Mouse (Mus musculus) c-Kit-positive CD71-positive TER-119-negative erythroid progenitor cells, embryonic 14.5 days (primary cell): Measurements from ENCODE around the gene Nptn.
"Not testable (repeated sequence)": the region's sequence is repeated elsewhere in the genome, so short reads cannot be mapped to it uniquely, and the experiment has no call there.

Source experiments
- DNase-seq: peaks from one replicate; pipeline ENCODE4 v3.0.0-alpha.2; 2013; ENCODE audit warnings: low read depth

The Nptn gene

DNA sequence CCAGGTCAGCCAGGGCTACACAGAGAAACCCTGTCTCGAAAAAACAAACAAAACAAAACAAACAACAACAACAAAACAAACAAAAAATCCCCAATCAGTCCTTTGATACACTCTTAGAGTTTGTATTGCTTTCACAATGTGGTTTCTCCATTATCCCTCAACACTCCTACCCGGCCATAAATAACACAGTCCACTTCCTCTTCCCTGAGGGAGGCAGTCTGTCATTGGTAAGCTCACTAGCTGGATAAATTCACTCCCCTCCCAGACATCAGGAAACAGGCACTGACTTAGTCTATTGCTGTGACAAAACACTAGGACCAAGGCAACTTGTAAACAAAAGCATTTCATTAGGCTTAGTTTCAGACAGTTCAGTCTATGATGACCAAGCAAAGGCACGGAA, 21.8 kb upstream of the Nptn start:
- no peak for DNase-seq

DNA sequence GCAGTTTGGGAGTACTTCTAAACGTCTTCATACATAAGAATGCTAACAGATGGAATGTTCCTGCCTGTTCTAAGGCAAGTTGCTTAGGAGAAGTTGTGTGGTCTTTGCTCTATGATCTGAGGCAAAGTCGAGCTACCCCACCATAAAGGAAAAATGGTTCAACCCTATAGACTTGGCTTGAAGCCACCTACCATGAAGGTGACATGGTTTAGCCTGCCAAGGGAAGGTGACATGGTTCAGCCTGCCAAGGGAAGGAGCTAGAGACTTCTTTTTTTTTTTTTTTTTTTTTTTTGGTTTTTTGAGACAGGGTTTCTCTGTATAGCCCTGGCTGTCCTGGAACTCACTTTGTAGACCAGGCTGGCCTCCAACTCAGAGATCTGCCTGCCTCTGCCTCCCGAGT, 16.1 kb upstream of the Nptn start:
- not testable (repeated sequence) for DNase-seq

DNA sequence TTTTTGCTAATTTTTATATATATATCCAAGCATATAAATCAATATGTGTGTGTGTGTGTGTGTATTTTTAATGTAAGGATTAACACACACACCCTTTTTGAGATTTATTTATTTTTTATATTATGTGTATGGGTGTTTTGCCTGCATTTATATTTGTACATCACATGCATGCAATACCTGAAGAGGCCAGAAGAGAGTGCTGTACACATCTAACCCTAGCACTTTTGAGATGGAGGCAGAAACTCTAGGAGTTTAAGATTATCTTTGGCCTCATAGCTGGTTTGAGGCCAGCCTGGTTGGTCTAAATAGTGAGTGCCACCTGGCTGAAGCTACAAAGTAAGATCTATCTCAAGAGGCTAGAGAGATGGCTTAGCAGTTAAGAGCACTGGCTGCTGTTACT, 14.4 kb upstream of the Nptn start:
- DNase-seq = peak; percentile 57

DNA sequence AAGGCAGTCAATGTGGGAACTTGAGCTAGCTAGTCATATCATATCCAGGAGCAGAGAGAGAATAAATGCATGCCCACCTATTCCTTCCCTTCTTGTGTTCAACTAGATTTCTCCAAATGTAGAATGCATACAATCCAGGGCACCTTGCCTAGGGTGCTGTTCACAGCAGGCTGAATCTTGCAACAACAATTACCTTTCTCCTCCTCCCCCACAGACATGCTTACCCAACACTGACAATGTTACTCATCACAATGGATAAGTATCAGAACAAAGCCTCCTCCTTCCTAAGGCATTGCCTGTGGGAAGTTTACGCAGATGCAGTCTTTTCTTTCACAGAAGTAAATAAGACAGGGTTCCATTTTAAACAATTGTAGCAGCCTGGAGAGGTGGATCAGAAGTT, 11.0 kb upstream of the Nptn start:
- DNase-seq = no peak

DNA sequence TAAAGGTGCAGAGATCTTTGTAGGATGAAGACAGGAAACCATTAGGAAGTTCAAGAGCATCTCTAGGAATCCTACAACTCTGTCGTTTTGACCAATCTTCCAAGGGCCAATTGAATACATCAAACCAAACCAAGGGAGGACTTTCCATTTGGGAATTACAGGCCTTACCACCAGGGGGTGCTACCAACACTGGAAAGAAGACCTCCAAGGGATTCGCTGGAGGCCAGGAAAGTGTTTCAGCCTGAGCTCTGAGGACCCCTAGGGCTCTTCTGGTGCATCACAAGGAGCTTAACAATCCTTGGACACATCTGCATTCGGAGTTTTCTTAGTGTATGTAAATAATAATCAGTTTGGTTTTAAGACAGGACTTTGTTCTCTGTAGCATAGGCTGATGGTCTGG, 3.4 kb upstream of the Nptn start:
- DNase-seq = peak; percentile 71

DNA sequence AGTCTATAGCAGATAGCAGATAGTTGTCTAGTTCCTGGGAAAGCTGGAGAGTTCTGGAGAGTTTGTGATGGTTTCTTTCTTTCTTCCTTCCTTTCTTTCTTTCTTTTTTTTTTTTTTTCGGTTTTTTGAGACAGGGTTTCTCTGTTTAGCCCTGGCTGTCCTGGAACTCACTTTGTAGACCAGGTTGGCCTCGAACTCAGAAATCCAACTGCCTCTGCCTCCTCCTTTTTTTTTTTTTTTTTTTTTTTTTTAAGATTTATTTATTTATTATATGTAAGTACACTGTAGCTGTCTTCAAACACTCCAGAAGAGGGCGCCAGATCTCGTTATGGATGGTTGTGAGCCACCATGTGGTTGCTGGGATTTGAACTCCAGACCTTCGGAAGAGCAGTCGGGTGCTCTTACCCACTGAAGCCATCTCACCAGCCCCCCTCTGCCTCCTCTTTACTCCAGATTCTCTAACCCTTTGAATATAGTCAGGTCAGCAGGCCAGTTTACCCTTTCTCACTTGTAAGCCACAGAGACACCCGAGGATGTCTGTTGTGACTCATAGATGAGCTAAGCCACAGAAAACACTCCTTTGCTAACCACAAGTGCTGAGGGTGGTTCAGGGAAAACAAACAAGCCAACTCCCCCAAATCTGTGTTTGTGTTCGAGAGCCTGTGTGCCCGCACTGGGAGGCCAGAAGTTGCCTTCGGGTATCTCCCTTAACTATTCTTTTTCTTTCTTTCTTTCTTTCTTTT, 1.4 kb upstream of the Nptn start:
- not testable (repeated sequence) for DNase-seq

DNA sequence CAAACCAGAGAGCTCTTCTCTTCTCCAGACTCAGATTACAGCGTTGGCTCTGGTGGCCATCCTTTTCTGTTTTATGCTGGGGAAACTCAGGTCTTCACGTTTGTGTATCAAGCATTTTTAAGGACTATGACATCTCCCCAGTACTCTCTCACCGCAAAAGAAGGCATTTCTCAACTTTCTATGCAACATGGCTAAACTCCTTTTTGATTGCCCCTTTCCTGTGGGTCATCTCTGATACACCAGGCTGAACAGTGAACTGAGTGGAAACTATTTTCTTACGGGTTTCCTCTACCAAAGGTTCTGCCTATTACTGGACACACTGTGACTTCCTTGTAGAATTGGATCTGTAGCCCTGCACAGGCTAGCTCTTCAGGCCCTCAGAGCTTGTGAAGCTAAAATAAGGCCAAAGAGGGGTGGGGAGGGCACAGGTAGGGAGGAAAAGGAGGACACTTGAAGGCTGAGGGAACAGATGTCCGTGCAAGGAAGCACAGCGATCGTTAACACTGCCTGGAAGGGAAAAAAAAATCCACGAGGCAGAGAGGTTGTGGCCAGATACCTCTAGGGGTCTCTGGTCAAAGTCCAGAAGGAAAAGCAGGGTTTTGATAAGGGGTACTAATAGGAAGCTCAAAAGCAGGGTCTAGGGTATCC, 633 bp upstream of the Nptn start:
- DNase-seq = no peak

DNA sequence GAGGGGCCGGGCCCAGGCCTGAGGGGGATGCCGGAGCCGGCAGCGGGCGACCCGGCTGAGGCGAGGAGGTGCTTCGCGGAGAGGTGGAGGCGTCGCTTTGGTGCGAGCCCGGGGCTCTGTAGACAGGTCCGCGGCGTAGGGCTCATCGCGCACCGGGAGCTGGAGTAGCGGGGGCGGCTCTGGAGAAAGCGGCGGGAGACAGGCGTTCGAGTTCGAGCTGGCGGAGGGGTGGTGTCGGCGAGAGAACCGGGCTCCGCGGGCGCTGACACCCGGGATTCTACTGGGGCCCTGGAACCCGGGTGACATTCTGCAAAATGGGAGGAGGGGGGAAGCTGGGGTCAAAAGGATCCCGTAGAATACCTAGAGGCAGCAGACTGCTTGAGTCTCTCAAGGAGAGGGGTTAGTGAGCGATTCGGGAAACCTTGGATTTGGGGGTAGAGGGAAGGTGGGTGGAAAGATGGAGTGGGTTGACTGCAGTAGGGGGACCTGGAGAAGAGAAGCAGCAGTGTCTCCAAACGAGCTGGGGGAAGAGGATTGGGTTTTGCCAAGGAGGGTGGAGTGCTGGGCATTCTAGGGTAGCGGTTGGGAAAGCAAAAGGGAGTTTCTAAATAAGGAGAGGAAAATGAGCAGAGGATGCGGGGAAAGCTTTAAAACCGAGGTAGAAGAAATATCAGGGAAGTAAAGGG, 684 bp downstream of the Nptn start:
- no peak for DNase-seq

DNA sequence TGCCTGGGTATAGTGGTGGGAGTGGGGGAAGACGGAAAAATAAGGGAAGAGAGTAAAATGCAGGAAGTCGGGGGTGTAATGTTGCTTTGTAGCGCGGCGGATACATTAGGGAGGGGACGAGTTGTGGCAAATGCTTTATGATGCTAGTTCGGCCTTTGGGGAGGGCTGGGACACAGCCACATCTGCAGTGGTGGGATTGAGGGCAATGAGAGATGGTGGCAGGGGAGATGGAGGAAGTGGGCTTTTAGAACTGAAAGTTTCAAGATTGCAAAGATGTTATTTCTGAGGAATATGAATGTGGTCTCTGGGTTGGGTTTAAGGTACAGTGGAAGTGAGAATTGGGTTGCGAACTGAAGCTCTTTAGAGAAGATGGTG, 1.2 kb downstream of the Nptn start:
- no peak for DNase-seq

DNA sequence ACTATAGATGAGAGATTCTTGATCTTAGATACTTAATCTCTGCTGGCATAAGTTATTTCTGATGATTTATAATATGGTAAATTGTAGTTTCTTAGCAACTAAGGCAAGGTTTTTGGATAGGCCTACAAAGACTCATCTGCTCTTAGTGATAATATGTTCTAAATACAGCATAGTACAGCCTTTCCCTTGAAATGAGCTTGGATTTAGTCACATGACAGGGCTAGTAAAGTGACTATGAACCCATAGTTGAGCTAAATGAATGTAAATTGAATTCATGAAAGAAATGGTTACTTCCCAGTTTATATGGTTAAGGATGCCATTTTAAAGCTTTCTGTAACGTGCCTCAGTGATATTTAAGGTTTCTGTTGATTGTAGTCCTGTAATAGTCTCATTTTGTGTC, 2.3 kb downstream of the Nptn start:
- DNase-seq = no peak

DNA sequence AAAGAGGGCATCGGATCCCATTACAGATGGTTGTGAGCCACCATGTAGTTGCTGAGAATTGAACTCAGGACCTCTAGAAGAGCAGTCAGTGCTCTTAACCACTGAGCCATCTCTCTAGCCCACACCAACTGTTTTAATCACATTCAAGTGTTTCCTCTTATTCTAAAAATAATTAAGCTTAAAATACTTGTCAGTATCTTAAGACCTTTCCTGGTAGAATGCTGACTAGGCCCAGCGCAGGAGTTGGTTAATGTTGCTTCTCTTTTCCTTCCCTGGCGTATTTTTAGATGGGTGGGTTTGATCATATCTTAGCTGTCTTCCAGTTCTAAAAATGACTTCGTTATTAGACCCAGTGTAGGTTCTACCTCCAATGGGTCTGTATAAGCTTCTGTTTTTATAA, 6.6 kb downstream of the Nptn start:
- no peak for DNase-seq

DNA sequence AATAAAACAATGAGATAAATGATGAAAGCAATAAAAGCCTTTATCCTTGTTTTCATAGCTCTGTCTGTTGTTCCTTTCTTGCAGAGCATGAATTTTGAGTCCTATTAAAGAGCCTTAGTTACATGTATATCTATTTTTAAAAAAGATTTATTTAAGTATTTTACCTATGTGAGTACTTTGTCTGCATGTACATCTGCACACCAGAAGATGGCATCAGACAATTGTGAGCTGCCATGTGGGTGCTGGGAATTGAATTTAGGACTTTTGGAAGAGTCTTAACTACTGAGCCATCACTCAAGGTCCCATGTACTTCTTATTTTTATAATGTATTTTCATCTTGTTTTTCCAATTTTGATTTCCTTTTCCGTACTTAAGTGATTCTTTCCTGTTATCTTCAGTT, 13.3 kb downstream of the Nptn start:
- DNase-seq = no peak

DNA sequence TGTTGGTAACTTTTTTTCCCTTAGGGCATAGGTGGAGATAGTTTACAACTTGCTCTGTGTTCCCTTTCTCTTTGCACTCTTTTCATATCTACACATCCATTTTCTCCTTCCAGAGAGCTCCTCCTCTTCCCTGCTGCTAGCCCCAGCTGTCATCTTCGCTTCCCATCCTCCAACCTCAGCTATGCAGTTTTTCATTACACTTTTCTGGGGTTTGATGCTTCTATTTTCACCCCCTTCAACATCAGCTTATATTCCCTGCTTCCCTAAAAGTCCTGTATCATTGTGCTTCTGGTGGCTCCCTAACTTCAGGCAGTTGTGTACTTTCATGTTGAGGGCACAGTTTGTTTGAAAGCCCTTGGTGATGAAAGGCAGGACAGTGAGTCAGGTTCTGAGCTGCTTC, 31.8 kb downstream of the Nptn start:
- DNase-seq = no peak

DNA sequence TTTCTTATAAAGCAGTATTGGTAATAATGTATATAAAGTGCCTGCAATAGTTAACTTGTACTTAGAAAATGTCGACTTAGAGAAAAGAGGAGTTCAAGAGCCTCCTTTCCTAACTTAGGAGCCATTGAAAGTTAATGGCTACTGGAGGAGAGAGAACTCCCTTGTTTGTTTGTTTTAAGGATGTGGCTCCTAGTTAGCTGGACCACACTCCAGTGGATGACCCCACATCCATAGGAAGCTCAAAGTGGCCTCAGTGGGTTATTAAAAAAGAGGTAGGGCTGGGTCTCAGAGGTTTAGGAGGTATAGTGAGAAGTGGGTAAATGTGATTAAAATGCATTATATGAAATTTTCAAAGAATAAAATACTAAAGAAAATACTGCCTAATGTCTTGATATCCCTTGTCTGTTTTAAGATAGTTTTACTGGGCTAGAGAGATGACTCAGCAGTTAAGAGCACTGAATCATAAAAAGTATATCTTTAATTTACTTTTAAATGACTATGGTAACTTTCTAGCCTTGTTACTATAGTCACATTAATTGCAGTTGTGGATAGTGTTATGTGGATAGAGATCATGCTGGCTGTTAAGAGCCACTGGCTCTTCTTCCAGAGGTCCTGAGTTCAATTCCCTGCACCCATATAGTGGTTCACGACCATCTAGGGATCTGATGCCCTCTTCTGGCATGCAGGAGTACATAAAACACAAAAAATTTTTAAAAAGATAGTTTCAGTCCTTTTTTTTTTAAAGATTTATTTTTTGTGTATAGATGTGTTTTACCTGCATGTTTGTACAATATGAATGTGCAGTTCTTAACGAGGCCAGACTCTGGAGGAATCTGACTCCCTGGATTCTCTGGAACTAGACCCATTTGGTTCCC, 33.3 kb downstream of the Nptn start:
- no peak for DNase-seq

DNA sequence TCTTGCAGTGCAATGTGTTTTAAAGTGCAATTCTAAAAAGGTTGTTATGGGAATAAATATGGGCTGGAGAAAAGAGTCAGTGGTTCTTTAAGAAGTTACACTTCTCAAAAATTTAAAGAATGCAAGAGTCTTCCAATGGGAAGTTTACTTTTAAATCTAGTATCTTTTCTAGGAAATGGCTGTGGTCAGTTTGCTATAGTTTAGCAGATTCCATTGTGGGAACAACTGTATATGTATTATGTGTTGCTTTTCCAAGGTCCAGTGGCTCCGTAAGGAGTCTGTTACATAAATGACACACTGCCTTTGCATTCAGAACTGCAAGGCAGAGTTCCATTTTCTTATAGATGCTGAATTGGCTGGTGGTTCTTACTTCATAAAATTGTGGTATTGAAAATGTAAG, 41.0 kb downstream of the Nptn start:
- DNase-seq = no peak

DNA sequence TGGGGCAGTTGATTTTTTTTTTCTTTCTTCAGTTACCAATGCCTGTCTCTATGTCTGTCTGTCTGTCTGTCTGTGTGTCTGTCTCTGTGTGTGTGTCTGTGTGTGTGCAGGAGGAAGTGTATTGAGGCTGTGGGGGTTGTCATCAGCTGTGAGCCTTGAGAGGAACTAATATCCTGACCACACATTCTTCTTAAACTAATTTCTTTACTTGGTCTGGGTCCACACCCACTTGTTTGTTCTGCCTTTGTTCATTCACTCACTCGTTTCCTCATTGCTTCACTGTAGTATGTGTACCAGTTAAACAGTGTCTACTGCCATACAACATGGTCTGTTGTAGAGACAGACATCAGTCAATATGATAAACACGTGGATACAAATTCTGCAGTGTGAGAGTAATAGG, 45.2 kb downstream of the Nptn start:
- no peak for DNase-seq

DNA sequence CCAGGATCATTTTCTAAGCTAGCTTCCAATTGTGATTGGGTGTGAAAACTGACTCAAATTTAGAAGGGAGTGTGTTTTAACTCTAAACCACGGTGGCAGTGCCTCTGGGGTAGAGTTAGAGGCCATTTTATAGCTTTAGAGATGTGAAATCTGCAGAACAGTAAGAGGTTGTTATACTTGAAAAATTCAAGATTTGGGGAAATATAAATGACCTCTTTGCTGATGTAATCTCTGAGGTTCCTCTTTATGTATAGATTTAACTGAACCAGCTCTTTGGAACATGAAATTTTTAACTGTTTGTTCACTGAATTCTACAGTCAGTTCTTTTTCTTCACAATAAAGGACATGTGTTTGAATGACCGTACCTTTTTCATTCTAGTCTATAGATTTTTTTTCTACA, 48.4 kb downstream of the Nptn start:
- DNase-seq = no peak

DNA sequence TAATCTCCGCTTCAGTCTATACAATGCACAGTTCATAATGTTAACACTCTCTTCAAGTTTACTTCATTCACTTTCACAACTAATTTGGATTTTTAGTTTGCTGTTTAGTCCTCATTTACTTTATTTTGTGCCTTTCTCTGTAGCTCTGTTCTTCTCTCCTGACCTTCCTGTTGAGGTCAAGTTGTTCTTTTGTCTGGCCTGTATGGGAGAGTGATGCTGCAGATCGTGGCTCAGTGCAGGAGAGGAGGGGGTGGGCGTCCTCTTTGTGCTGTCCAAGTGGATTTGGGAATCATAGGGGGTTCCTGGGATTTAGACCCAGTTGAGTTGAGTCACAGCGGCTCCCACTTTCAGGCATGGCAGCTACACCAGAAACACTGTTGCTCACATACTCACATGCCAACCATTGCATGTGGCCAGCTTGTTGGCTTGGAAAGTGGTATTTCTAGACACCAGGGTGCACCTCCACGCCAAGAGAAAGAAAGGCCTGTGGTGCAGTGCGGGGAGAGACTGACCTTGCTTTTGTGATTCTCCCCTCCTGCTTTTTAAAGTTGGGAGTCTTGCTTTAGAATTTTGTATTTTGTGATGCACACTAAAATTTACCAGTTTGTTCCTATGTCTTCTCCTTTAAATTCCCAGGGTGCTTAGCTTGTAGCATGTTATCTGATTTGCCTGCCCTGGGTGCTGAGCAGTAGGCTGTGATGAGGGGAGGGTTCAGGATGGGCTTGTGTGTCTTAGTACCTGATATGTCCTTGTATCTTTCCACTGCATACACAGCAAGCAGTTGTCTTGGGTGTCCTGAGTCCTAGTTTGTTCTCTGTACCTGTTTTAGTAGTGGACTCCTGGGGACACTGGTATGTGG, 66.6 kb downstream of the Nptn start:
- no peak for DNase-seq

DNA sequence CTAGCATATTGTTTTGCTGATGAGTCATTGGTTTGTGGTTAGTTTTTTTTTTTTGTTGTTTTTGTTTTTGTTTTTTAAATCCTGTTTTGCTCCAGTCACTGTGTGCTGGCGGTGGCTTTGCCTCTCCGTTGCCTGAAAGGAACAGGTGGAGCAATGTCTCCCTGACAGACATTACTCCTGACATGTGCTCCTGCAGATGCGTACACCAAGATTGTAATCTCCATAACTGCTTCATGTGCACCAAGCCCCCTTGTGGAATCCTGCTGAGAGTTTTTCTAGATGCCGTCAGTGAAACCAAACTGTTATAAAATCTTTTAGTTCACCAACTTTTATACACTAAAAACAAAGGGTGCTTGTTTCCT, 67.2 kb downstream of the Nptn start:
- DNase-seq = no peak

DNA sequence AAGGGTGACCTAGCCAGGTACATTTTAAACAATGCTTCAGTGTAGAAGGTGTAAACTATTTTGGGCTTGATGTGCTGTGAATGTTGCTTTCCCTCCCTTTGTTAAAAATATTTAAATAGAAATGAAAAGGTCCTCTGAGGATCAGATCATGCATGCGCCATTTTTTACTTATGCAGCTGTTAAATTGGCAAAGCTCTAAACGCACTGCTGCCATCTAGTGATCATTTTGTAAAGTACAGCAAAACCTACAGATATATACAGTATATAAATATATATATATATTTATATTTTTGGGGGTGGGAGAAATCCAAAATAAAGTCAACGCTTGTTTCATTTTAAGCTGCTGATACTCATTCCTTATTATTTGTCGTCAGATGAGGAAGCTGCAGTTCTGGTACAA, 70.0 kb downstream of the Nptn start:
- DNase-seq = peak; percentile 66

DNA sequence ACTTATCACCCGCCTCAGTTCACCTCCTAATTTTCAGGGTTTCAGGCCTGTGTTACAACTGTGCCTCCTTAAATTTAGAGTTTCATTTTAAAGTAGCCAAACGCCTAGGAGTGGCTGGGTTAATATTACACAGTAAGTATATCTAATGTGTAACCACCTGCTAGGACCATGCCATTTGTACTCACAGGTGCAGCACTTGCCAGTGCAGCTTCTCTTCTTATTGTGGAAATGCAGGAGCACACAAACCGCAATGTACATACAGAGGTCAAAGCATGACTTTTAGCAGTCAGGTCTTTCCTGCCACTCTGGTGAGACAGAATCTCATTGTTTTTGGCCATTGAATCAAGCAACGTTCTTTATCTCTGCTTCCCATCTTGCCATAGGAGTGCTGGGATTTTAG, 72.5 kb downstream of the Nptn start:
- no peak for DNase-seq

DNA sequence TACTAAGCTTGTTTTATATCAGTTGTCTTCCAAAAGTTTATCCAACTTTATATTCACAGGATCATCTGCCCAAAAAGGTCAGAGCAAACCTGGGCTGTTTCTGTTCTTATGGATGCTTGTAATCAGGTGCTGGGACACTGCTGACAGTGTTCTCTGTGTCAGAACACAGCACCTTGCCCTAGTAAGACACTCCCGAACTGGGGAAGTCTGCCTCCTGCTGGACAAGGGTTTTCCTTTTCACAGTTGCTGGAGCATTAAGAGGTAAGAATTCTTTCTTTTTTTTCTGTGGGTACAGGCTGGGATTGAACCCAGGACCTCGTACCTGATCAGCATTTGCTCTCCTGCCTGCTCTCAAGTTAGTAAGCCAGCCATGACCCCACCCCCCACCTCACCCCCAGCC, 74.4 kb downstream of the Nptn start:
- peak; percentile 63 for DNase-seq
